Mouse (Mus musculus): ENCODE measurements around the gene Gm1673.

DNA sequence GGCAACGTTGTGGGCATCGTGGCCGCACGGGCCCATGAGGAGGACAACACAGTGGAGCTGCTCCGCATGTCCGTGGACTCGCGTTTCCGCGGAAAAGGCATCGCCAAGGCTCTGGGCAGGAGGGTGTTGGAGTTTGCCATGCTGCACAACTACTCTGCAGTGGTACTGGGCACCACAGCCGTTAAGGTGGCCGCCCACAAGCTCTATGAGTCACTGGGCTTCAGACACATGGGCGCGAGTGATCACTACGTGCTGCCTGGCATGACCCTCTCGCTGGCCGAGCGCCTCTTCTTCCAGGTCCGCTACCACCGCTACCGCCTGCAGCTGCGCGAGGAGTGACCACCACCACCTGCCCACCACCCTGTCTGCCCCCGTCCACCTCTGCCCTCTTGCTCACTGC is 17.6 kb downstream of the Gm1673 start:
- TF ChIP-seq CTCF (IDR thresholded peaks at IDR 0.05; ENCODE audit: borderline replicate concordance, extremely low read depth, insufficient read depth, insufficient read length), result no peak
- no peak for TF ChIP-seq POLR2A (IDR thresholded peaks at IDR 0.05; ENCODE audit: borderline replicate concordance, extremely low read depth, insufficient read depth, insufficient read length, poor library complexity, severe bottlenecking)
